Mouse (Mus musculus): Measurements from ENCODE around the gene Atp9a.

- TF ChIP-seq POLR2AphosphoS2 (IDR thresholded peaks at IDR 0.05; ENCODE audit: insufficient read length, low read depth), result no peak
- no peak for TF ChIP-seq POLR2A (IDR thresholded peaks at IDR 0.05; ENCODE audit: insufficient read length, low read depth)
- TF ChIP-seq E2F4 (IDR thresholded peaks at IDR 0.05; ENCODE audit: insufficient read depth), result no peak
- no peak for TF ChIP-seq REST (IDR thresholded peaks at IDR 0.05; ENCODE audit: insufficient read depth, insufficient read length)
Measured at GRCm38 (mm10) chr2:168615160-168615559, 127.0 kb downstream of the Atp9a start.

Measured in myocyte (in vitro differentiated cells).